Mouse (Mus musculus): ENCODE measurements around the gene Pcsk4.

GRCm38 (mm10) chr10:80315315-80315714 is 14.0 kb downstream of the Pcsk4 start:
- TF ChIP-seq CTCF (IDR thresholded peaks at IDR 0.05) (no peak), EP300 (IDR thresholded peaks at IDR 0.05; ENCODE audit: insufficient read depth, low read depth, low read length) (no peak)
